Mouse (Mus musculus) lung, embryonic 15.5 days (tissue): ENCODE measurements around the gene Gm7544. TPM values are rescaled to one million over a fixed set of nuclear protein-coding genes. Genes with fewer than 3 reads are reported as not detected.
"Not testable (repeated sequence)": the region's sequence is repeated elsewhere in the genome, so short reads cannot be mapped to it uniquely, and the experiment has no call there.

Experiments
- ATAC-seq: fragments of 200-750 bp; cut with Nextera tagmentation; 2 replicates; pipeline ENCODE4 v1.8.0; 2017; ENCODE audit warnings: moderate number of reproducible peaks, borderline replicate concordance; ENCODE audit not compliant: low FRiP score, low TSS enrichment; ENCODE audit errors: extremely low read depth
- H3K27ac ChIP-seq: fragments of 300-500 bp; sonication (generic); 2 replicates; pipeline ENCODE4 v1.5.1; 2015; ENCODE audit warnings: moderate library complexity, mild to moderate bottlenecking, inconsistent platforms
- H3K27me3 ChIP-seq: fragments of 300-500 bp; sonication (generic); 2 replicates; pipeline ENCODE4 v1.6.1; 2015; ENCODE audit warnings: inconsistent platforms
- H3K36me3 ChIP-seq: fragments of 300-500 bp; sonication (generic); 2 replicates; pipeline ENCODE4 v1.6.1; 2015; ENCODE audit warnings: inconsistent platforms
- H3K4me1 ChIP-seq: fragments of 300-500 bp; sonication (generic); 2 replicates; pipeline ENCODE4 v1.6.1; 2015; ENCODE audit warnings: inconsistent platforms
- H3K4me2 ChIP-seq: fragments of 300-500 bp; sonication (generic); 2 replicates; pipeline ENCODE4 v1.6.1; 2015; ENCODE audit warnings: inconsistent platforms, mild to moderate bottlenecking, moderate library complexity
- H3K4me3 ChIP-seq: fragments of 300-500 bp; sonication (generic); 2 replicates; pipeline ENCODE4 v1.5.1; 2015; ENCODE audit warnings: mild to moderate bottlenecking, inconsistent platforms
- H3K9ac ChIP-seq: fragments of 300-500 bp; sonication (generic); 2 replicates; pipeline ENCODE4 v1.6.1; 2015; ENCODE audit warnings: inconsistent platforms
- H3K9me3 ChIP-seq: fragments of 300-500 bp; sonication (generic); 2 replicates; pipeline ENCODE4 v1.6.1; 2016; ENCODE audit warnings: inconsistent platforms
- WGBS: fragments of 180-500 bp; shearing (Covaris S2); methylation state at CpG from one replicate; pipeline ENCODE4 v1.1.7; 2015; 5-methylcytosine and 5-hydroxymethylcytosine counted together
- polyA plus RNA-seq: library from polyadenylated mRNA; unstranded; fragments of >200 nt; fragmentation: Nextera tagmentation; extraction: Ambion mirVana; gene quantifications from 2 replicates; pipeline ENCODE4 v1.2.1, GENCODE M21; 2015

Gene Gm7544
- not detected in 2 replicates for polyA plus RNA-seq

DNA sequence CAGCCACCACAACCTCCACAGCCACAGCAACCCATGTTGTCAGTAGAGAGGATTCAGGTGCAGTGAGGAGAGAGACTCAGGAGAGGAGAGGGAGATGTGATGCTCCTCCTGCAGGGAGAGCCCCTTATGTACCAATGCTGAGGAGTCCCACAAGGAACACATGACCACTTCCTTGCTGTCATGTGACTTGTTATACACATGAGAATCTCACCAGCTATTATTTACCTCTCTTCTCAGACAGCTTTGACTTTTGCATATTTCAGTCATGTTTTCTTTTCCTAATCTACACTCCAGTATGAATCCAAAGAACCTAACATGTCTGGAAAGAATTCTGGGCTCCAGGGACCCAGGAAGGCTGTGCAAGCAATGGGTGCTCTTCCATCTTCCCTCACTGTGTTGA, at the start of gene Gm7544:
Gene Gm7544 (minus strand): TSS at position 101 of the 400 bp plus-strand sequence.
- not testable (repeated sequence) for H3K36me3 ChIP-seq, ATAC-seq, H3K27me3 ChIP-seq, H3K9ac ChIP-seq, H3K4me1 ChIP-seq, H3K9me3 ChIP-seq, H3K4me3 ChIP-seq, H3K27ac ChIP-seq, H3K4me2 ChIP-seq

DNA sequence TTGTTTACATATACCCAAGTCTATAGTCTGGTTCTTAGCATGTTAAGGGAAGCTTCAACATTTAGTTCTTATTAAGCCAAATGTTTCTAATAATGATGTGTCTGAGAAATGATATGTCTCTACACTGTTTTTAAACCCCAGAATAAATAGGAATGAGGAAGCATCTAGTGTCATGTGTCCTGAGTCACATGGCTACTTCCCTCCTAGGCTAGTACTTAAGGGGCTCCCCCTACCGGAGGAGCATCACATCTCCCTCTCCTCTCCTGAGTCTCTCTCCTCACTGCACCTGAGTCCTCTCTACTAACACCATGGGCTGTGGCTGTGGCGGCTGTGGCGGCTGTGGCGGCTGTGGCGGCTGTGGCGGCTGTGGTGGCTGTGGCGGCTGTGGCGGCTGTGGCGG, 44.5 kb upstream of the Gm7544 start, which contains the start of gene Gm47959:
Gene Gm47959 (plus strand): TSS at position 243 of the 400 bp plus-strand sequence.
- not testable (repeated sequence) for H3K27me3 ChIP-seq, H3K9ac ChIP-seq

DNA sequence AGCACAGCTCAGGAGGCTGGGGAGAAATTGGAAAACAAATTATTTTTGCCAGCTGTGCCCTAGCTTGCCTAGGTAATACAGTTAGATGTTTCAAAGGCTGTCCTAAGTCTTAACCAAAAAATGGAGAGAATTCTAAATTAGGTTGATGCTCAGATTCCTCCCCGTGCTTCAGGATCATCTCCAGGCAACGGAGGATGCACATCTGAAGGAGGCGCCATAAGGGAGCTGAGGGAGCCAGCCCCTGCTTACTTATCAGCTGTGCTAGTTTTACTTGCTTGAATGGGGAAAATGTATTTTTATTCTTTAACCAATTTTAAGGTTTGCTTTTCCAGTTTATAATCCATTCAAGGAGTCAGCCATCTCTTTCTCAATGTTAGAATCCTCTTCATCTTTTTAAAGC, 38.1 kb upstream of the Gm7544 start:
- no peak overlapping the region for H3K27ac ChIP-seq
- H3K27me3 ChIP-seq = no peaks in the 10 kb centered on the region
- no peak overlapping the region for H3K9ac ChIP-seq
- H3K4me2 ChIP-seq = no peak overlapping the region
- WGBS = 74% methylated on average over 3 of the region's 3 CpGs
- no peak for ATAC-seq
- no peaks in the 10 kb centered on the region for H3K4me1 ChIP-seq
- no peaks in the 10 kb centered on the region for H3K36me3 ChIP-seq
- no peaks in the 10 kb centered on the region for H3K9me3 ChIP-seq
- no peak overlapping the region for H3K4me3 ChIP-seq

More for the DNA sequence above, 44.5 kb upstream of the Gm7544 start, which contains the start of gene Gm47959:
- H3K4me2 ChIP-seq, H3K27ac ChIP-seq, ATAC-seq, H3K36me3 ChIP-seq, H3K9me3 ChIP-seq, H3K4me1 ChIP-seq, H3K4me3 ChIP-seq: not testable (repeated sequence)
- WGBS = 92% methylated on average over 5 of the region's 9 CpGs

GRCm38 (mm10) chr1:82992093-82992492, 36.3 kb upstream of the Gm7544 start:
- Histone ChIP-seq H3K4me2 (no peak overlapping the region), H3K4me3 (no peak overlapping the region), H3K27me3 (no peaks in the 10 kb centered on the region), H3K4me1 (no peaks in the 10 kb centered on the region), H3K36me3 (no peaks in the 10 kb centered on the region), H3K9me3 (no peaks in the 10 kb centered on the region), H3K27ac (no peak overlapping the region), H3K9ac (no peak overlapping the region)
- WGBS = 86% methylated on average over 6 of the region's 6 CpGs
- no peak for ATAC-seq

GRCm38 (mm10) chr1:82991596-82991995, 35.8 kb upstream of the Gm7544 start:
- ATAC-seq = no peak
- H3K27me3 ChIP-seq = no peaks in the 10 kb centered on the region
- no peak overlapping the region for H3K4me2 ChIP-seq
- H3K4me1 ChIP-seq = no peaks in the 10 kb centered on the region
- H3K27ac ChIP-seq = no peak overlapping the region
- H3K9me3 ChIP-seq = no peaks in the 10 kb centered on the region
- H3K36me3 ChIP-seq = no peaks in the 10 kb centered on the region
- H3K4me3 ChIP-seq = no peak overlapping the region
- WGBS = 74% methylated on average over 3 of the region's 3 CpGs
- H3K9ac ChIP-seq = no peak overlapping the region

DNA sequence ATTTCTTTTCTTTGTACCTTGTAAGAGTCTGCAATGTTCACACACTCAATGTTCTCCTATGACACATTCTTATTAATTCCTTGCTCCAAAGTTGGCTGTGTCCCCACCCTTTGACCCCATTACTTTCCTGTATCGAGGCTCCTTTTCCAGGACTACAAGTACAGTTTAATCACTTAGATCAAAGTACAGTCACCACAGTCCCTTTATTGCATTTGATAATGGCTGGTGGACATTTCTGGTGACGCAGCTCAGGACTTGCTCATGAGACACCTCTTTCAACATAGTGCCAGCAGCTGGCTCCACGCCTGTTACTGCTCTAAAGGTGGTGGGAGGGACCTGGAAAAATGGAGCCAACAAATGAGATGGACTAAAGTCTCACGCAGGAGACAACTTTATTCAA, 35.2 kb upstream of the Gm7544 start:
- Histone ChIP-seq H3K36me3 (no peaks in the 10 kb centered on the region), H3K27ac (no peak overlapping the region), H3K27me3 (no peaks in the 10 kb centered on the region), H3K9me3 (no peaks in the 10 kb centered on the region), H3K4me1 (no peaks in the 10 kb centered on the region), H3K4me3 (no peak overlapping the region), H3K9ac (no peak overlapping the region), H3K4me2 (no peak overlapping the region)
- ATAC-seq = no peak
- WGBS = 52% methylated on average over 4 of the region's 4 CpGs

GRCm38 (mm10) chr1:82987530-82988198, 31.9 kb upstream of the Gm7544 start:
- no peaks in the 10 kb centered on the region for H3K27me3 ChIP-seq
- no peak overlapping the region for H3K4me2 ChIP-seq
- no peaks in the 10 kb centered on the region for H3K9me3 ChIP-seq
- no peak overlapping the region for H3K4me3 ChIP-seq
- no peaks in the 10 kb centered on the region for H3K36me3 ChIP-seq
- H3K27ac ChIP-seq = no peak overlapping the region
- 0 out of 2 replicates have a peak, but pooled peaks have one; percentile 23 for ATAC-seq
- 21% methylated on average over 4 of the region's 4 CpGs for WGBS
- no peak overlapping the region for H3K9ac ChIP-seq
- H3K4me1 ChIP-seq = no peaks in the 10 kb centered on the region

DNA sequence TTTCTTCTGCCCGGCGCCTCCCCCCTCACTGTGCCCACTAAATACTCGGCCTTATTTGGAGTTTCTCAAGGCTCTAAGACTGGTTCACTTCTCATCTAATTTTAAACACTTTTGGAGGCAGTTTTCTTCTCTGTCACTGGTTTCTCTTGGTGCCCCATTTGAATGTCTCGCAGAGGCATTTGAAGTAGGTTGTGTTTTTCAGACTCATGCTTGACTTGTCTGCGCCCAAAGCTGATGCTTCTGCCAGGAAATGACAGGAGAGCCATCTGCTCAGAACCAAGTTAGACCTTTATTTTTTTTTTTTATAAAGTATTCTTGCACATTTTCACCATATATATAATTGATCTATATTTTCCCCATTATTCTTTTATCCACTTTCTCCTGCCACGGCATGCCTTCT, 30.9 kb upstream of the Gm7544 start:
- H3K4me2 ChIP-seq = no peak overlapping the region
- no peak overlapping the region for H3K27ac ChIP-seq
- 82% methylated on average over 6 of the region's 6 CpGs for WGBS
- no peak overlapping the region for H3K9ac ChIP-seq
- no peaks in the 10 kb centered on the region for H3K36me3 ChIP-seq
- no peak for ATAC-seq
- H3K4me1 ChIP-seq = no peaks in the 10 kb centered on the region
- H3K9me3 ChIP-seq = no peaks in the 10 kb centered on the region
- no peaks in the 10 kb centered on the region for H3K27me3 ChIP-seq
- H3K4me3 ChIP-seq = no peak overlapping the region

- no peaks in the 10 kb centered on the region for H3K9me3 ChIP-seq
- H3K27me3 ChIP-seq = no peaks in the 10 kb centered on the region
- H3K4me2 ChIP-seq = no peak overlapping the region
- H3K4me3 ChIP-seq = no peak overlapping the region
- H3K27ac ChIP-seq = no peak overlapping the region
- no peak overlapping the region for H3K9ac ChIP-seq
- no peak for ATAC-seq
- no peaks in the 10 kb centered on the region for H3K4me1 ChIP-seq
- no peaks in the 10 kb centered on the region for H3K36me3 ChIP-seq
These were observed 22.0 kb upstream of the Gm7544 start for GRCm38 (mm10) chr1:82977840-82978239.

- no peak overlapping the region for H3K27ac ChIP-seq
- ATAC-seq = no peak
- no peaks in the 10 kb centered on the region for H3K27me3 ChIP-seq
- WGBS = 64% methylated on average over 5 of the region's 5 CpGs
- no peak overlapping the region for H3K4me2 ChIP-seq
- H3K9me3 ChIP-seq = no peaks in the 10 kb centered on the region
- H3K36me3 ChIP-seq = no peaks in the 10 kb centered on the region
- no peak overlapping the region for H3K9ac ChIP-seq
- no peak overlapping the region for H3K4me3 ChIP-seq
- H3K4me1 ChIP-seq = peaks cover 6% of the 10 kb centered on the region; the same call in 1 of the 2 replicates
These were observed 19.9 kb upstream of the Gm7544 start for GRCm38 (mm10) chr1:82975750-82976149.

- Histone ChIP-seq H3K4me3 (no peak overlapping the region), H3K4me1 (peaks cover 6% of the 10 kb centered on the region; the same call in 1 of the 2 replicates), H3K4me2 (no peak overlapping the region), H3K27me3 (no peaks in the 10 kb centered on the region), H3K36me3 (no peaks in the 10 kb centered on the region), H3K9me3 (no peaks in the 10 kb centered on the region), H3K27ac (peak overlapping the region; percentile 67), H3K9ac (no peak overlapping the region)
- ATAC-seq = peak; percentile 65
- 64% methylated on average over 9 of the region's 9 CpGs for WGBS
These were observed 18.5 kb upstream of the Gm7544 start for GRCm38 (mm10) chr1:82974342-82974741.

DNA sequence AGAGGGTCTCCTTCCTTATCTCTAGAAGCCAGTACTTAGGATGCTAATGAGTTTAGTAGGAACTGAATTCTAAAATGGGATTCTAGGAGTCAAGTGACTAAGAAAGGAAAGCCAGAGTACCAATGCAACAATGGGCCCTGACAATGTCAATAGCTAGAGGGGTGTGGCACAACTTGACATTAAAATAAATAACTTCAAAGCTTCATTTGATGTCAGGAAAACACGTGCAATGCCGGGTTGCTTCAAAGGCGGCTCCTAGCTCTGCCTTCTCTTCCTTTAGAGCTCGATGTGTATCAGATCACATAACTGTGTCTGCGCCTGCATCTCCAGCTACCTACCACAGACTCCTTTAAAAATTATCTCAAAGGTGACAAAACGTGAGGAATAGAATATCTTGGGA, 18.1 kb upstream of the Gm7544 start:
- Histone ChIP-seq H3K9ac (no peak overlapping the region), H3K27ac (peak overlapping the region; percentile 67), H3K4me3 (no peak overlapping the region), H3K4me2 (no peak overlapping the region), H3K36me3 (no peaks in the 10 kb centered on the region), H3K4me1 (peaks cover 6% of the 10 kb centered on the region; the same call in 1 of the 2 replicates), H3K9me3 (no peaks in the 10 kb centered on the region), H3K27me3 (no peaks in the 10 kb centered on the region)
- 46% methylated on average over 6 of the region's 6 CpGs for WGBS
- peak; percentile 67; the same call in 1 of the 2 replicates for ATAC-seq
